Mouse (Mus musculus) forelimb bud, embryonic 11.5 days (tissue): ENCODE measurements around the gene Tox3.

Source experiments
- DNase-seq: peaks from one replicate; pipeline ENCODE4 v3.0.0-alpha.2; 2012; ENCODE audit warnings: low read depth, low spot score

Tox3 gene

DNA sequence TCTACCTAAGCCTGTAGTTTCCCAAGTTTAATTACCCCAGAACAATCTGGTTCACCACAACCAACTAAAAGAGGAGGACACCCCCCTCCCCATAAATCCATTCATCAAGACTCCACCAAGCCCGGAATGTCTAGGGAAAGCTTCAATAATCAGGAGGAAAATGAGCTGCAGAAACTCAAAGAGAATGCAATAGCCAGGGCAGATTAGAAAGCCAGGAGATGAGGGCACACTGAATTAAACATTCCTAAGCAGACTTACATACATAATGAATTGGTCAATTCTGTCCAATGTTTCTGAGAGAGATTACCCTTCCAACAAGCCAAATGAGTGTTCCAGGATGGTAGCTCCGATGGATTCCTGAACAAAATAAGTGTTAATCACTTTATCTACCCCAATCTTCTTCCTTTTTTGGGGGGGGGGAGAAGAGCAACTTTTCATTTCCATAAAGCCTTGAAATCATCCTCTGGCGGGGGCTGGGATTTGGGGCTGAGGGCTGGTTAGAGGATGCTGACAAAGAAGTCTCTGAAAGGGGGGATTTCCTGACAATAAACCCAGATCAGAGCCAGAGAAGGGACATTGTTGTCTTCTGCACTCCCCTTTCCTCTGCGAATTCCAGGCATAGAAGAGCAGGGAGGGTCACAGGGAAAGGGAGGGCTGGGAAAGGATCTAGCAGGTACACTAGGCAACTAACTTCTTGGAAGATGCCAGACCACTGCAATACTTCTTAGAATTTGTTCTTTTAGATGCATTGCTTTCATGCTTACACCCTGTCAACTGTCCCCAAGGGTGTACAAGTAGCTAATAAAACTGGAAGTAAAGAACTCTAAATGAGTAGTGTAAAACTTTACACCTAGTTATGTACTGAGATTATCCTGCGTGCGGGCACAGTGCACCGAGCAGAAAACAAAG, 17.5 kb downstream of the Tox3 start:
- DNase-seq = no peak

DNA sequence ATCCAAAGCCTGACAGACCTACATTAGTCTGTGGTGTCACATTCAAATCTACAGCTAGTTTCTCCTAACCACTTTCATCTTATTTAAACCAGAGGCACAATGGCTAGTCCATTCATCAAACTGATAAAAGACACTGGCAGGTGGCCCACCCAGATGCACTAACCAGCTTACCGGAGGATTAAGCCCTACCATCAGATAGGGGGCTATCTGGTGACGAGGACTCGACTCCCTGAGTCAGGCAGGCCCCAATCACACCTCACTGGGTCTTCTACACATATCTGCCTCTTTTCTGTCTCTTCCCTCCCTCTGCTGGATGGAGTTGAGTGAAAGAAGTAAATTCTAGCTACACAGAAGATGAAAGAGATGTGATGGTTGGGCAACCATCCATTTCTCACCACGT, 24.3 kb downstream of the Tox3 start:
- no peak for DNase-seq

DNA sequence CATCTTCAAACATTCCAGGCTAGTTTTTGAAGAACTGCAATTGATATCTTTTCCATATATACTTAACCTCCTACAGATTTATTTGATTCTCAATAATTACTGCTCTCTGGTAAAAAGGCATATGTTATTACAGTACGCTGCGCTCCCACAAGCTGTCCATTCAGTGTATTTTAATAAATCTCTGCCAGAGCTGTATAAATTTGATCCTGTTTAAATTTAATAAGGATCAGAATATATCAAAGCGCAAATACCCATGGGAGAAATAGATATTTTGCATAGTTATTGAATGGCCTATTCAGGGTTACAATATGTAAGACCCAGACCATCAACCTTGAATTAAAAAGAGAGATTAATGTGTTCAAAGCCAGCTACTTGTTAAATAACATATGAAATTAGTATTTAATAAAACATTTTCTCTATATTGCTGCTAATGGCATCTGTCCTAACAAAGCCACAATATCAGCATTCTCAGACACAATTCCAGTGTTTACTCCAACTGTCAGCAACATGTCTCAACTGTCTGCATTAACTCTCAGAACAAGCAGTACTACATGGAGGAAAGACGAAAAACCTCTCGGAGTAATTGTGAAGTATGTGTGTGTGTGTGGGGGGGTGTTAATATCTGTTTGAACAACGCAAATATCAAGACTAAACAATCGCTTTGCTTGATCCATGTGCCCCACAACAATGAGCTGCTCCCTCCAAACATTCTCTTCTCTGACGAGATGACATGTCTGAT, 25.3 kb downstream of the Tox3 start:
- no peak for DNase-seq

DNA sequence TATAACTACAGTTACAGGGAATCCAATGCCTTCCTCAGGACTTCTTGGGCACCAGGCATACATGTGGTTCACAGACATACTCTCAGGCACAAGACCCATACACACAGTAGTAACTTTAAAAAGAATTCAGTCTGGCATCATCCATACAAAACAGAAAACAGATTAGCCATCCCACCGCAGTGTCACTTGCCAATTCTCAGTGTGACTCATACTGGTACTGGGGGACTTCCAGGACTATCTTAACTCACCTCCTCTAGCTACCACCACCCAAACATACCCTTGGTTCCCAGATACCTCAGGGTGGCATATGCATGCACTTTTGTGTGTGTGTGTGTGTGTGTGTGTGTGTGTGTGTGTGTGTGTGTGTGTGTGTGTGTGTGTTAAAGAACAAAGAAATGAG, 26.9 kb downstream of the Tox3 start:
- no peak for DNase-seq

DNA sequence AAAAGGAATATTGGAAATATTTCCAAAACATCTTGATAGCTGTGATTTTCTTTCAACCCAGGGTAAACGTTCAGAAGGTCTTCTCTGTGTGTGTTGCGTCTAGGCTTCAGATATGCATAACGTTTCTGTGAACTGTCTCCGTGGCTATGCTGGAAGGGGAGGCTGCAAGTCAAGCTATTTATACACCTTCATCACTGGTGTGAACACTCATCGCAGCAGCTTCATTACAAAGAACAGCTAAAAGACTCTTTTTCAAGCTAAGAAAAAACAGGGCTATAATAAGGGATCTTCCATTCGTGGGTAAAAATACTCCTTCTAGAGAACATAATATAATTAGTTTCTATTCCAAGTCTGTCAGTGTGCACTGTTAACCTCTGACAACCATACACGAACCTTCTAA, 33.8 kb downstream of the Tox3 start:
- no peak for DNase-seq

DNA sequence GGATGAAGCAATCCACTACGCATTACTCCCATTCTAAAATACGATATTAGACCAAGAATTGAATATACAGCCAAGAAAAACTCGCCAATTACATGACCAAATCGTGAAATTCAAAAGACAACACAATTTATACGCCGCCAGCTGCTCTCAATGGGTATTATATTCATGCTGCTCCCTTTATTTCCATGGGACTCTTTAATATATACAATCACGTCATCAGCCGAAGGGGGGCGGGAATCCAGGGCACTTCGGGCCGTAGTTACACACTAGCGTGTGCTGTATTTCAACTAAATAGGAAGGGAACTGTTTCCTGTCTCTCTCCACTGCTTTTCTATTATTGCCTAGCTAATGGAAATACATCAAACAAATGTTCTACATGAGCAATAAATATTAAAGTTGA, 45.2 kb downstream of the Tox3 start:
- DNase-seq = no peak

DNA sequence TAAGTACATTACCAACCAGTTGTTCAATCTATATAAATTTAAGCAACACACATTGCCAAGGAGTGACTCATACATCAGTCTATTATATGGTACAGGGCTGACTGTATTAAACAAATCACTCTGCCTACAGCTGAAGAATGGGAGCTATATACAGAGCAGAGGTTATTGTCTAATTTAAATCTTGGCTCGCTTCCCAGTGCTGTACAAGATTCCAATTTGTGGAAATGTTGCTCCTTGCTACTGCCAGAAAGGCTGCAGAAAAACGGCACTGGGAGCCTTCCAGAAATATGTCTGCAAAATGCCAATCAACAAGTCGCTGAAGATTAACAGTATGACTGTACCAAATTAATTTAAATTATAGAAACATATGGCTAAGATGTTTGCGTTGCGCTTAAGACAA, 45.9 kb downstream of the Tox3 start:
- DNase-seq = peak; percentile 52

DNA sequence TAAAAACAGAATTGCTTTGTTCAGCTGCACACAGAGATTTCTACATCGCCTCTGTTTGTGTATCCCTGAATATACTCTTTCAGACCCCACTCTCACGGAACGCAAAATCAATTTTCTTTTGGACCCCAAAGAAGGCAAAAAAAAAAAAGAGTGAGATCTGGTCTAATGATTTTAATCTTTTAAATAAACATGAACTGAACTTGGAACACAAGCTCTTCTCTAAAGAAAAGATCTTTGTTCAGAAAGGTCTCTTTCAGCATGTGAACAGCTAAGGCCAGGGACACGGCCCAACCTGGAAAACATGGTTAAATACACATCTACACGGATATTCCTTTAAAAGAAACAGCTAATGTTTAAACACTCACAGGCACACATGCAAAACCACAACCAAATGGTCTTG, 46.6 kb downstream of the Tox3 start:
- no peak for DNase-seq

DNA sequence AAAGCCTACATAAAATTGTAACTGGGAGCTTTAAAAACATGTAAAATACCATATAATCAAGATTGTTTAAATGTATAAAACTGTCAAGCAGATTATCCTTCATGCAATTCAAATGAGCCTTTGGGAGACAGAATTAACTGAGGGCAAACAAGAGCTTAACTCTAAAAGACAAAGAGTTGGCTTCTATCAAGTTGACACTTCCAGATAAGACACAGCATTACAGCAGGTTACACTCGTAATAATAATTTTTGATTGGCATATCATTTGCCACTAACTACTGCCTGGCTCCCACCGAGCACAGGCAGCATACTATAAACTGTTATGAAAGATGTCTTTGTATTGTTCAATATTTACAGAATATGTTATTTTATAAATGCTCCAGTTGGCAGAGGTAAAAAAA, 47.2 kb downstream of the Tox3 start:
- DNase-seq = no peak

DNA sequence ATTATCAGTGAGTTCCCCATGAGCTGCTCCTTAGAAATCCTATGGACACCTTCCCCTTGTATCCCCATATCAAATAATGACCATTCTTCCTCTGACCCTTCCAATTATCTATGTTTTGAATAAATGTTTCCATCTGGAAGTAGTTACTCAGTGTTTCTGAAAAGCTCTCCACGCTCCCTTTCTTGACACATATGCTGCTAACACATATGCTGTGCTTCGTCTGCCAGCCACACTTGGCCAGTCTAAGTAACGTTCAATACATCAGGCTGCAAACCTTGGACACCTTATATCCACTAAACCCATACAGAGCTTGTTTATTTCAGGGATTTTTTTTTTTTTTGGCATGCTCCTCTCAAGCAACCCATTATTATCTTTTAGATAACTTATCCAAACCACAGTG, 54.1 kb downstream of the Tox3 start:
- no peak for DNase-seq

DNA sequence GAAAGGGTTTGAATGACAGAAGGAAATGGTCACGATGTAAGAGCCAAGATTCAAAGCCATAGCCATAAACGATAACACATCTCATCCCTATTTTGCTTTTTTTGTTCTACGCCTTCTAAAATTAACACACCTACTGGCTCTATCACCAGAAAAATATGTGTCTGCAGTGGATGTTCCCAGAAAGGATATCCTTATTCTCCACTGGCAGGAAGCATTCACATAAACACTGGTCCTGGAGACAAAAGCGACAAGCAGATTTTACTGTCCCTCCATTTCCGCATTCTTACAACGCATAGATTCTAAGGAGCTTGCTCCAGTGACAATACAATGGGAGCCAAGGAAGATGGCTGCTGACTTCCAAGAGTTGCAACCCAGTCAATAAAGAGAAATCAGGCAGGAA, 57.3 kb downstream of the Tox3 start:
- DNase-seq = no peak

DNA sequence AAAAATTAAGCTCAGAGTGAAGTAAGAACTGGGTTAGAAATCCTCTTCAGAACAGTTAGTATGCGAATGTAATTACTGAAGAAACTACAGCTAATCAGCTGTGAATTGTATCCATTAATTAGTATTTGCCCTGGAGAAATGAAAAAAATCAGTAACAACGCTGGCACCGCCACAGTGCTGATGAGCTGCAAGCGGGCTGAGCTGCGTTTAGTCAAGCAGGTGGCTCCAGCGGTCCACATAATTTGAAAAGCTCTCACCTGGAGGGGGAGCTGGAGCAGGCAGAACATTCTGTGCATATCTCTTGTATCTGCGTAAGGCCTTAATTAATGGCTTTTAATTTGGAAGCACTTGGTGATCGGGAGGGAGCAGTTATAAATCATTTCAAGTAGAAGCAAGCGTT, 71.4 kb downstream of the Tox3 start:
- DNase-seq = no peak

DNA sequence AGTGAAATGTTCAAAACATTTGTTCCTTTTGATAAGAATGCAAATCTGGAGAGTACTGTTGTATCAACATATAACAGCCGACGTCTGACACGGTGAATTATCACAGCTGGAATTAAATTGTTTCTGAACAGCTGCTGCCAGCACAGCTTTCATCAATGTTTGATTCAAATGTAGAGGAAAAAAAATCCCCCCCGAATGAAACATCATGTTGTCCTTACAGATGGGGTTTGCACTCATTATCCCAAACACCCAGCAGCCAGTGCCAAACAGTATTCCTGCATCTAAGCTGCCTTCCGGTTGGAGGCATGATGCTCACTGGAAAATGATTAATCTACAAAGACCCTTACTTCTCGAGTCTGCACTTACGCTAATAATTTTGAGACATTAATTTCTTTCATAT, 75.0 kb downstream of the Tox3 start:
- DNase-seq = no peak

DNA sequence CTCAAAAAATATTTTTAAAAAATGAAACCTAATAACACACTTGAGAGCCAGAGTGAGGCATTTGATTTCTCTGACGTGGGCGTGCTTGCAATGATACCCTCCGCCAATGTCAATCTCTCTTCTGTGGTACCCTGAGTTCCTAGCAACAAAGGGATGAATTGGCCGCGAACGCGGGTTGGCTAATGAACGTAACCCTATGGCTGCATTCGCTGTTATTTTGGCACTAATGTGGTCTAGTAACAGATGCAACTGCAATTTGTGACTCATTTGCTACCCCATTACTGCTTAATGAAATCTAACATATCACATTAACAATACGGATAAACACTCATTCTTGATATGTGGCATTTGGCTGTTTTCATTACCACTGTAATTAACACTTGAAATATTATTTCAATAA, 76.2 kb downstream of the Tox3 start:
- no peak for DNase-seq

DNA sequence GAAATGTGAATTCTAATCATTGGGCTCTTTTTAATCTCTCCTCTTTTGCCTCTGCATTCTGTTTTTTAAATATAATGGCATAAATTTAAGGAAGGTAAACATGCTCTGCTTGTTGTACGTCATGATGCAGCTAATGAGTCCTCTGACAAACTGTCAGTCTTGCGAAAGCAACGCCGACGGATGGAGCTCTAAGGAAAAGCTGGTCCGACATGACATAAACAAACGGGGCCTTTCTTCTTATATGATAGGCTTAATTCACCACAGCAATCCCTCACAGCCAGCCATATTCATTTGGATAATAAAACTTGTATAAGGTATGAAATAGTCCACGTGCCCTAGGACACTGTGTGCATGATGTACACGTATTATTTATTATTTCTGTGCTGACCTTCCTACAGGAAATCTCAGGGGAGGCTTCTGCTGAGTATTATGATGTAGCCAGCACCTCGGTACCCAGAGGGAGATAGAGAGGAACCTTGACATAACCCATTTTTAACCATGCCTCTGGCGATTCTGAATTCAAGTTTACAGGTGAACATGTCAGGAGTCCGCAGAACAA, 80.4 kb downstream of the Tox3 start:
- no peak for DNase-seq

DNA sequence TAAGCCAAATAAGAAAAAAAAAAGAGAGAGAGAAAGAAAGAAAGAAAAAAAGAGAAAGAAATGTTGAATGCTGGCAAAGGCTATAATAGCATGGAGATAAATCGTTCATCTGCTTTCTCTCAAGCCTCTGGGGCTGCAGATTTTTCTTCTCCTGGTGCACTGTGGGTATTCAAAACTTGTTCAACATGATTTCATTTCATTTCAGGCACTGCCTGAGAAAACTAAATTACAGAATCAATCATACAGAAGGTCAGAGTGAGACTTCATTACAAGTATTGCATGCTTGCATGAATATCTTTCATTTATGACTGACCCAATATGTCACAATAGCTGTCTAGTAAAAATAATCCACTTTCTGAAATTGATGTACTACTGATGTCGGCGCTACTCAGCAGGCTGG, 81.2 kb downstream of the Tox3 start:
- no peak for DNase-seq

DNA sequence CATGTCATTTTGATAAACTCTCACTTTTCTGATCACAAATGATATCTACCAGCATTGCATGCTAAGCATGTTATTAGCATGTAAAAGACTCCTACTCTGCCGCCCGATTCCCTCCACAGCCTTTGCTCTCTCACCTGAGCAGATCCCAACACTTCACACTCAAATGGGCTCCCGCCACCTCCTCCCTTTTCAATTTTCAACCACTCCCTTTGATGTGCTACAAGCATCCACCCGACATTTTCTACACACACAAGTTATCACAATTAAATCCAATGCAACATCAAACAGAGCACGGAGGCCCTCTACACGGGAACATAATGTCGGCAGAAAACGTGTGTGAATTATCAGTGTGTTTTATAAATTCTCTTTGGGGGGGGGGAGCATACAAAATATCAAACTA, 81.9 kb downstream of the Tox3 start:
- DNase-seq = no peak

DNA sequence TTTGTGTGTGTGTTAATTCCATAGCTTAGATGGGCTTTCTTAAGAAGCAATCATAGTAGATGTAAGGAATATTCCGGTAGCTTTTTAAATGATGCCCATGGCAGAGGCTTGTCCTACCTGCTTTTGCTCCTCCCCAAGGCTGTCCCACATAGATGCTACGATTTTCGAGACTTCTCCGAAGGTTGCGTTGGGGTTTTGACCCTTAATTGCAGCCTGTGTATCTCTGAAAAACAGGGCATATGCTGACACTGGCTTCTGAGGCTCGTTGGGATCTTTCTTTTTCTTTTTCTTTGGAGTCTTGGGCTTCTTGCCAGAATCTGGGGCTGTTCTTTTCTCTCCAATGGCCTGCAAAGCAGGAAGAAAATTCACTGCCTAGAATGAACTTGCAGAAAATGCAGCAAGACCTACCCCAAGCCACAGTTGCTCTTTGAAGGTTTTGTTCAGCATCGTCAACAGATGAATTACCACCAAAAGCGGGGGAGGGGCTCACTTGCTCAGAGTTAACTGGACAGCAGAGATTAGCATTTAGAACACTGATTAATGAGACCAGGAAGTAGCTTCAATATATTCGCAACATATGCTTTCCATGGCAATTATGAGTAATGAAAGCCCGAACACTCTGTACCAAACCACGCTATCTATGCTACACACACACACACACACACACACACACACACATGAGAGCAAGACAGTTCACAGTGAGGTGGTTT, 93.8 kb downstream of the Tox3 start:
- DNase-seq = no peak

DNA sequence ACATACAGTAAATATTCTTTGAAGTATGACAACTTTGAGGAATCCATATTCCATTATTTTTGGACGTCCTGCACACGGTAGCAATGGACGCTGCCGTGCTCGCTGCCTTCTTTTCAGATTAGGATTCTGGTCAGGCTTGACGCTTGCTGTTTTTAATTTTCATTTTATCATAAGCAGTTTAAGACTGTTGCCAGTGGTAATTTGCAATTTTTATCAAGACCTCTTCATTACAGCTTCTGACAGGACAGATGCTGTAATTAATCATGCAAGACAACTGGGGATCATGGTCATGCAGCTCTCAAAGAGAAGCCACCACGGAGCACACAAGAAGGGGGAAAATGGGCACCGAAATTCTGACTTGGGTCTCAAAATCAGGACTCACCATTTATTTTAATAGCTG, 101.8 kb downstream of the Tox3 start:
- no peak for DNase-seq

DNA sequence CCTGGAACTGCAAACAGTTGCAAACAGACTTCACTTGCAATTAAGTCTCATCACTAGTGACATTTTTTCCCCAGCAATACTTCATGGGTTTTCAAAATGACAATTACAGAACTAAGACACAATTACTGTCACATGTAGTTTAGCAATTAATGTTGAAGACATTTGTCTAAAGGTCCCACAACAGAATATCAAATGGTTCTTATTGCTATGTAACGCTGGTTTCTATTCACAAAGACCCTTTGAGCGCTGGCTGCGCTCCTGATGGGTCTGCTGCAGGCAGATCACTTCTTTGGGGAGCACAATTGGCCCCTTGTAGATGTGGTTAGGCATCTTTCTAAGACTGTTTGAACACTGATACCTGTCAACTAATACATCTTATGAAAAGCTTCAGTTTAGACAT, 102.3 kb downstream of the Tox3 start:
- no peak for DNase-seq

DNA sequence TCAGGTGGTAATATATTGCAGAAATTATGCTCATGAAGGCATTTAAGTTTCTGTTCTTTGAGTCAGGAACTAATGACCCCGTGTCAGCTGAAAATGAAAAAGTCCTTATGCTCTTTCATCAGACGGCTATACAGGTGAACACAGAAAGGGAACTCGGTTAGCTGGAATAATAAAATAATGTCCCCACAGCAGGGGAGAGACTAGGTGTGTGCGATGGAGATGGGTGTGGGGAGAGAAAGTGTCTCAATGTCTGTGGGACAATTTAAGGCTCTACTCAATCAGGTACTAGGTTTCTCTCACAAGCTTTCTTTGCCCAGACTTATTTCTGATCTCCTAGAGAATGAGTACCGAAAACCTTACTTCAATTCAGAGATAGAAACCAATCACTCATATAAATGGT, 103.0 kb downstream of the Tox3 start:
- no peak for DNase-seq

DNA sequence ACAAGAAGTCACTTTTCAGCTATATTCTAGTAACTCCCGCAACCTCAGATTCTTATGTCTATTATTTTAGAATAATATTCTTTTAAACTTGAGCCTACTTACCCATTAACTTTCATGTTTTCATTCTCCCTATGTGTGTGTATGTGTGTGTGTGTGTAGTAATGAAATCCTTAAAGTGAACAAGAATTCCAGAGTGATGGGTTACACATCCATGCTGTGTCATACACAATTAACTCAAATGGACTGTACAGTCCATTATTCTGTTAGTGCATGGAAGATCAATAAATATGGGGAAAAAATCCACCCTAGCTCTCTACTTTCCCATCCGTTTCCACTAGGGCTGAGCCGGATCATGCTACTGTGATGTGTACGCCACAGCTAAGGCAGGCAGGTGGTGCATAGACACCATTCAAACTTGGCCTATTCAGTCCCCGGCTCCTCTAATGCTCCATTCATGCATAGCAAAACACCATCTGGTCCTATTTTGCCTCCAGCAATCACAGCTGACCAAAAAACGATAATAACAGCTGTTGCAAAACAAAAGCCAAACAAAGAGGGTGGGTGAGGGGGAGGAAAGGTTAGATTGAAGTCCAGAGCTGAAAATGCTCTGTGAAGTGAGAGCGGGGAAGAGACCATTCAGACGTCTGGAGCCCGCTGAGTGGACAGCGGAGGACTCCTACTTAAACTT, 103.5 kb downstream of the Tox3 start:
- DNase-seq = peak; percentile 82
